Mouse (Mus musculus) erythroblast, embryonic 14.5 days (primary cell): ENCODE measurements around the gene Zfp386. TPM values are rescaled to one million over a fixed set of nuclear protein-coding genes. Genes with fewer than 3 reads are reported as not detected.

Experiments used
- H3K27me3 ChIP-seq: 2 replicates; pipeline ENCODE4 v1.6.1; 2012; ENCODE audit warnings: inconsistent platforms; ENCODE audit not compliant: control insufficient read depth
- H3K36me3 ChIP-seq: 2 replicates; pipeline ENCODE4 v1.6.1; 2012; ENCODE audit warnings: mild to moderate bottlenecking, inconsistent platforms; ENCODE audit not compliant: control insufficient read depth
- H3K4me1 ChIP-seq: 2 replicates; pipeline ENCODE4 v1.6.1; 2012; ENCODE audit warnings: inconsistent platforms; ENCODE audit not compliant: control insufficient read depth
- H3K4me3 ChIP-seq: replicated peaks from 2 replicates; pipeline ENCODE3; 2012; ENCODE audit warnings: moderate library complexity, mild to moderate bottlenecking, inconsistent platforms
- H3K9me3 ChIP-seq: 2 replicates; pipeline ENCODE4 v1.6.1; 2012; ENCODE audit warnings: low read length, inconsistent platforms, mixed read lengths; ENCODE audit not compliant: control insufficient read depth
- GATA1 ChIP-seq: IDR thresholded peaks from 2 replicates; pipeline ENCODE4 v1.6.1; 2012; ENCODE audit warnings: low read length, inconsistent platforms, mixed read lengths
- TAL1 ChIP-seq: IDR thresholded peaks from 3 replicates; pipeline ENCODE4 v1.6.1; 2012; ENCODE audit warnings: low read length, inconsistent platforms, mixed read lengths
- polyA plus RNA-seq: library from polyadenylated mRNA; stranded (reverse); fragments of >175 nt; gene quantifications from 2 replicates; pipeline ENCODE4 v1.2.3, GENCODE M21; 2012

Gene Zfp386
- polyA plus RNA-seq, 1 experiment: 0.01 TPM

DNA sequence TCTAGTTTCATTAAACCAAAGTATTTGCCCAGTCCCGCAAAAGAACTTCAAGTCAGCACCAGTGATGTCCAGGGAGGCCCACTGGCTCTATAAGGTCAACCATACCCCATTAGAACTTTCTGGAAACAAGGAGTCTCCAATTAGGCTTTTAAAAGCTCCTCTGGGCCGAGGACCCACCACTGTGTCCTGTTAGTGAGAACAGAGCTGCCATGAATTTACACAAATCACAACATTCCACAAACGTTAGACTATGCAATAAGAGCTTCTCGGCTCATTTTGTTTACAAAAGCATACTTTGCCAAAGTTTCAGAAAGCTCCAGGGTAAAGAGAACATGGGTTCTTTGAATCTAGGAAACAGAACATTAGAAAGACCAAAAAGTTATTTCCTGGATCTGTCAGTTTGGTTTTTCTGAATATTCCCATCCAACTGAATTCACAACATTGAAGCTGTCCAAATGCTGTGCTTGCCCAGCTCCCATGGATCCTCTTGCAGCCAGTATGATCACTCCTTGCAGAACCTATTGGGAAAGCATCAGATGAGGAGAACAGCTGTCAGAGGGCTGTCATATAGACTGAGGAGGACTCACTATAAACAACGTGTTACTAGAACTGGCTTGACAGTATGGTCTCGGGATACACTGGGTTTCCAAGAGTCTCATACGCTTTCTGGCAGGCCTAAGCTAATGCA is 63.6 kb downstream of the Zfp386 start:
- no peaks in the 10 kb centered on the region for H3K27me3 ChIP-seq
- no peaks in the 10 kb centered on the region for H3K36me3 ChIP-seq

More for the DNA sequence above, 63.6 kb downstream of the Zfp386 start:
- H3K9me3 ChIP-seq: 0 out of 2 replicates have a peak, but pooled peaks cover 2% of the 10 kb centered on the region
- H3K4me3 ChIP-seq: no peak overlapping the region
- H3K4me1 ChIP-seq: no peaks in the 10 kb centered on the region
- no peak for TF ChIP-seq TAL1
- no peak for TF ChIP-seq GATA1

Other genes with a start within 250 kb of the Zfp386 start
- gene Vipr2, start 30.0 kb downstream of the Zfp386 start, polyA plus RNA-seq: not detected in 2 replicates
- 0.06 and 0.16 TPM in 2 replicates for gene Wdr60, start 215.3 kb downstream of the Zfp386 start, polyA plus RNA-seq
- not detected in 2 replicates for gene Gm11027, start 227.7 kb downstream of the Zfp386 start, polyA plus RNA-seq
- gene Esyt2, start 233.5 kb downstream of the Zfp386 start, polyA plus RNA-seq: 0.63 and 0.69 TPM in 2 replicates